Mouse (Mus musculus) regulatory T cell (primary cell): ENCODE measurements around the gene Creld1.

Source experiments
- in situ Hi-C: fragments of 300-600 bp; cut with MboI, MseI; formaldehyde crosslinking; loops from one replicate; pipeline ENCODE4 v1.15.1; 2025; ENCODE audit warnings: high pct_unique_total_duplicates

Creld1 gene

DNA sequence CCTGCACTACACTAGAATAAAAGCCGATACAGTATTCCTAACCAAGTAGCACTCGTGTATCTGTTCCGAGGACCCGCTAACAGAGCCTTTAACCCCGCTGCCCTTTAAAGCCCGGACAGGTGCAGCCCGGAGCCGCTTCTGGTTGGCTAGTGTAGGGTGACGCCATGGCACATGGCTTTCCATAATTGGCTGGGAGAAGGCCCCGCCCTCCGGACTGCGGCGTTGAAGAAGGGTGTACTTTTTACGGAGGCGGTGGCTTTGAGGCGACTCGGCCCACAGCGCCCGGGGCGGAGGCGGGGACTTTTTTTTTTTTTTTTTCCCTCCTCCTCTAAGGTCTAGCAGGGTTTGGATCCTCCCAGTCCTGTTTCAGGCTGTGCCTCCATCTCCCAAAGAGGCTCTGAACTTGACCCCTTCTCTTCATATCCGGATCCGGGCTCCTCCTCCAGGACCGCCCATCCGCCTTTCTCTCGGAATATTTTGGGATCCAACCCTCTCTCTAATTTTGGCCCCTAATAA lies at the start of gene Creld1:
Gene Creld1, plus strand, starts transcription at position 198 of the 516 bp plus-strand sequence.
- in situ Hi-C loops, result no loop called here

DNA sequence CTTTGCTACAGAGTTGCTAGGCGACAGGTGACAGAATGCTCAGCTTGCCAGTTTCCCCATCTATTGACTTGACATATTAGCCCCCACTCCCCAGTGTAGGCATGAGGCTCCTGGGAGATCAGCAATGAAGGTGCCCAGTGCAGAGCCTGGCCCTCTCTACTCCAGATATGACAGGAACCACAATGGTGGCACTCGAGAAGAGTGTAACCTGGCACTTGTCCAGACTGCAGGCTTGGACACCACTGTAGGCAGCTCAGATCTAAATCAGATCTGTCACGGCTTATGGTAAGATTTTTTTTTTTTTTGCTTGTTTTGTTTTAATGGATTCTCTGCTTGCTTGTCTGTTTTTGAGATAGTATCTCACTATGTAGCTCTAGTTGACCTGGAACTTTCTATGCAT lies 49.4 kb upstream of the Creld1 start:
- in situ Hi-C loops, result no loop called here

DNA sequence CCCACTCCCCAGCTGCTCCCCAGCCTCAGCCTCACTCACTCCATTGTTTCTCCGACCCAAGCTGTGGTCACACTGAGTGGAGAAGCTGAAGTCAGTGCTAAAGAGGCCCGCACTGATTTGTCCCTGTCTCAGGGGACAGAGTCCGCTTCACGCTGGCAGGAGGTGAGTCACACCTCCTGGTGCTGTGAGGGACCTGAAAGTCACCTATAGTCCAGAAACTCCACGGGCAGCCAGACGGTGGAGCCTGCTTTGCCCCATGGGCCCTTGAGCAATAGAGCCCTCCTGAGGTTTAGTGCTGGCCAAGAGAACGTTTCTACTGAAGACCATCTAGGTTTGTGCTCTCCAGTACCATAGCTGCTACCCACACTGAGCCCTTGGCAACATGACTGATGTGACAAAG lies 48.4 kb upstream of the Creld1 start:
- in situ Hi-C loops, result no loop called here

DNA sequence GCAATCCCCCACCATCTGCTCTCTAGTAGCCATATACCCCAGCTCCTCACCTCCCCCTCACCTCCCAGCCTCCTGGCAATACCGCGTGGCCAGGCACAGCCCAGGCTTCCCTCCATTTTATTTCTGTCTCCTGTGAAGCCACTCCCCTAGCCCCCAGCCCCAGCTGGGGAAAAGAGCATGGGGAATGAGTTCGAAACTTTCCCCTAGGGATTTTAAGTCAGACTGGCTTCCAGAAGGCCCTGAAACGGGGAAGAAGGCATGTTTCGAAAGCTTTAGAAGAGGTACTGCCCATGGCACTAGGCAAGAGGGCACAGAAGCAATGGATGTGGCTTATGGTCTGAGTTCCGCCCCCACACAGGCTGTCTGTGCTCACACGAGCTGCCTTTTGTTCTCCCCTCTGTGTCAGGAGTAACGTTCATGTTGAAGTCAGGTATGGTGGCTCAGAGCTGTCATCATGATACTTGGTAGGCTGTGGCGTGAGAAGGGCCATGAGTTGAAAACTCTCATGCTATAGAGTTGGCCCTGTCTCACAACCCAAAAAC lies 47.4 kb upstream of the Creld1 start, which contains the start of gene Cidec:
Gene Cidec, minus strand, starts transcription at position 97 of the 542 bp plus-strand sequence.
- in situ Hi-C loops, result no loop called here

DNA sequence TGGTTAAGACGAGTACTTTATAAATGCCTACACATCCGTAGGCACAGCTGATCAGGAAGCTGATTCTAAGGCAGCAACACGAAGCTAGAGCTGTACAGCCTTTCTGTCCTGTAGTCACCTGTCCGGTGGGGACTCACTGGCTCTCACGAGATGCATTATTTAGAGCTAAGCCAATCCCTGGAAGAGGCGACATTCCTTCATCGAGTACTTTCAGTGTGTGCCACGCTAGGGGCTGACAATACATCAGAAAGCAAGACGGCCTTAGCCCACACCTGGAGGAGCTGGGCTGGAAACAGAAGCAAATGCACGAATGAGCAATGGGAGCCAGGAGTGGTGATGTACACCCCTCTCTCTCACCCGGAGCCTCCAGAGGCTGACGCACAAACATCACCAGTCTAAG lies 46.0 kb upstream of the Creld1 start:
- in situ Hi-C loops, result no loop called here

DNA sequence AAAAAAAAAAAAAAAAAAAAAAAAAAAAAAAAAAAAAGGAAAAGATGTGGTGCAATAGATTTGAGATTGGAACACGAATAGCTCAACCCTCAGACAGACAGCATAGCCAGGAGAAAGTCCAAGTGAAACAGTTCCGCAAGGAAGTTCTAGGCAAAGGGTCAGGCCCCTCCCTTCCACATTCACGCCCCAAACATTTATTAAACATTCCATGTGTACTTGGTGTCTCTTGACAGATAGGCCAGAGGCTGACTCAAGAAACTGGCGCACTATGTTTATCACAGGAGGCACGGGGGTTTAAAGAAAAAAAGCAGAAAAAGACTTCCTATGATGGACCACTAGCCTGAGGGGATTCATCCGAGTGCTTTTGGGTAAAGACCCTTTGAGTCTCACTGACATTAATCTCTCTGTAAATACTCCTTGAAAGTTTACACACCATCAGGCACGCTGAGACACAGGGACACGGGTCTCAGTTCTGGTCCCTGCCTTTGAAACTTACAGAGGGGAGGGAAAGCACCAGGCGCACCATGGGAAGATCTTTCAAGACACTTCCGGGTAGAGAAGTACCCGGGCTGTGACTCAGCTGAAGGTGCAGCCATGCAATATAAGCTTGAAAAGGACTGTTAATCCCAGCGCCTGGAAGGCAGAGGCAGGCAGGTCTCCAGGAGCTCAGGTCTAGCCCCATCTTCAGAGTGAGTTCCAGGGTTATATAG lies 44.2 kb upstream of the Creld1 start:
- in situ Hi-C loops, result no loop called here

DNA sequence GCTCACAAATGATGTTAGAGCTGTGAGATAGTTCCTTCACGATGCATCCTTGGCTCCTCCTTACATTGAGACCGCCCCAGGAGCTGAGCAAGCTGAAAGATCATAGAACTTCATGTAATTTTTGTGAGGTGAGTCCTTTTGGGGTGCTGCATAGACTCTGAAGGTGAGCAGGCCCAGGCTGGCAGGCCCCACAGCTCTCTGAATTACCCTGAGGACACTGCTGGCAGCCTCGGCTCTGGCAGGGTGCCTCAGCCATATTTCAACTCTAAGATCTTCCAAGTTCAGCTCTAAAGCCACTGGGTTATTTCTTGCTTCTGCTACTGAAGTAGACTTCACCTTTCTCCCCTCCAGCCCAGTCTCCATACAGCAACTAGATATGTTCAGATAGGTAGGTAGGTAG lies 42.4 kb upstream of the Creld1 start:
- in situ Hi-C loops, result no loop called here

DNA sequence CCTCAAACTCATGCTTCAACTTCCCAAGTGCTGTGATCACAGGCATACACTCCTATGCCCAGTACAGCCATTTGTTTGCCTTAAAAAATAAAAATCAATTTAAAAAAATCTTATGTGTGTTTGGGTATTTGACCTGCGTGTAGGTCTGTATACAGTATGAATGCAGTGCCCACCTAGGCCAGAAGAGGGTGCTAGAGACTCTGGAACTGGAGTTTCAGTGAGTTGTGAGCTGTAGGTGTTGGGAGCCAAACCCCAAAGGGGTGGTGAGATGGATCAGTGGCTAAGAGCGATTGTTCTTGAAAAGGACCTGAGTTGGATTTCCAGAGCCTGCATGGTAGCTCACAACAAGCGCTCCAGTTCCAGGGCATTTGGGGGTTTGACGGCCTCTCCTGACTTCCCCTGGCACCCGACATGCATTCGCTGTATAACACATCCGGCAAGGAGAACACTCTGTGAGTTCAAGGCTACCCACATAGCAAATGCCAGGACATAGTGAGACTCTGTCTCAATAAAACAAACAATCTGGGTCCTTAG lies 41.9 kb upstream of the Creld1 start:
- in situ Hi-C loops, result no loop called here

DNA sequence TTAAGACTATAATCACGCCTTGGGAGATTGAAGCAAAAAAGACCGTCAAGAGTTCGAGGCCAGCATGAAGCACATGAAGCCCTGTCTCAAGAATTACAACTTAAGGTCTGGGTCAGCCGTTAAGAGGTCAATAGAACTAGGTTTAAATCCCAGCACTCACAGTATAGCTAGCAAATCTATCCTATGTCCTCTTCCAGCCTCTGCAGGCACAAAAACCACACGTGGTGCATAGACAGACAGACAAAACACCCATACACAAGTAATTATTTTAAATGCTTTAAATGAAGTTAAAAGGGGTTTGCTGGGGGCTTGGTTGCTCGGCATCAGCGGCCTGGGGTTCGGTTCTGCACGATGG lies 41.0 kb upstream of the Creld1 start:
- in situ Hi-C loops, result no loop called here

DNA sequence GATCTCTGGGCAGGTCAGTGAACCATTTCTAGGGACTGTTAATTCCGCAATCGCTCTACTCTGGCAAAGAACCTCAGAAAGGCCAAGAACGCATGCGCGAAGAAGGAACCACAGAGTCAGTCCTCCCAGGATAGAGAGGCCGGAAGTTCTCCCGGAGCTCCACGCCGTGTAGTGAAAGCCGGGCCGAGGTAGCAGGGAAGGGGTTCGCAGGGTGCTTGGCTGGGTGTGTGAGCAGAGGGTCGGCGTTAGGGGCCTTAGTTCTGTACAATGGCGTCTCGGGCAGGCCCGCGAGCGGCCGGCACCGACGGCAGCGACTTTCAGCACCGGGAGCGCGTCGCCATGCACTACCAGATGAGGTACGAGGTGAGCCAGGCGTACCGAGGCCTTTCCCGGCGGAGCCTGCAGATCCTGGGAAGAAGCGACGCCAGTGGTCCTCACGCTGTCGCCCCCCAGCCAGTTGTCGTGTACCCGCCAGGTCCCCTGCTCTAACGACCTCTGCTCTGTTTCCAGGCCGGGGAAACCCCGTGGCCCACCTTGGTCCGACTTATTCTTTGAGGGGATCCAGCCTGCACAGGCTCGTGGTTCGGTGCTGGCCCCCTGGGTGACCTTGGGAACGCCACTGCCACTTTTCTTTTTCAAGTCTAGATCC lies 40.5 kb upstream of the Creld1 start, which contains the start of gene Jagn1:
Gene Jagn1, plus strand, starts transcription at position 128 of the 649 bp plus-strand sequence.
- in situ Hi-C loops, result no loop called here

DNA sequence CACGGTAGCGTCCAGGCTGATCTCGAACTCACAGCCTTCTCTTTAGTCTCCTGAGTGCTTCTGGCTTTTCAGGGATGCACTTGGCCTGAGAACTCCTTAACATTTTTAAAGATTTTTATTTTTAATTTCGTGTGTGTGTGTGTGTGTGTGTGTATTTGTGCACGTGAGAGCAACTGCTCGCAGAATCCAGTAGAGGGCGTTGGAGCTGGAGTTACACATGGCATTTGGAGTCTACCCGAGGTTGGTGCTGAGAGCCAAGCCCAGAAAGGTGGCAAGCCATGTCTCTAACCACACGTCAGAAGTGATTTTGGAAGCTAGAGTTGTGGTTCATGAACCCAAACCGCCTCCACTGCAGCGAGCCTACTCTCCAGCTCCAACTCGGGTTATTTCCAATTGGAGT lies 40.0 kb upstream of the Creld1 start:
- in situ Hi-C loops, result no loop called here

DNA sequence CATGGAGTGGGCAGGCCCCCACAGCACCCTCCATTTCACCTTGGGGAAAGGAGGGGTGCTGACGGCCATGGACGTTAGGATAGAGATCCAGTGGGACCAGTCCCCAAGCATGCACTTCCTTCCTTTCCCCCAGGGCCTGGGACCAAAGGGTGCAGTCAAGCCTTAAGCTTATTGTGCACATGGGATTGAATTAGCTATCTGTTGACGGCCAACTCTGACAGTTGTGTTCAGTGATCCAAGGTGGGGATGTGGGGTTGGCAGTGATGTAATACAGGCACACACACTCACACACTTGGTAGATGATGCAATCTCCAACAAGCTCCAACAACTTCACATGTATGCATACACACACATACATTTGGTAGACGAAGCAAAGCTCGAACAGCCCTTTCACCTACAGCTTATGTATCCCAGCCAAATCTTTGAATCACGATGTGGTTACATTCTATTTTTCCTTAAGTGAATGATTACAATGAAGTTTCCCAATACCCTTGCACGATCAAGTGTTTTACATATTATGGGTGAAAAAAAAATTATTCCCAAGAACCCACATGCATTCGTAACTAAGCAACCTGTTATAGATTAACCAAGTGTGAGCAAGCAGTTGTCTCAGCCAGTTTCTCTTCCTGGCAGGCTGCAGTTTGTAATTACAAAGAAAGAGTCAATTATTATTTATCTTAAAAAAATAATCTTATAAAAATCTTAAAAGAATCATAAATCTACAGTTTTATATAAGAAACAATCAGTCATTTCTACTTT lies 38.7 kb upstream of the Creld1 start:
- in situ Hi-C loops, result no loop called here

DNA sequence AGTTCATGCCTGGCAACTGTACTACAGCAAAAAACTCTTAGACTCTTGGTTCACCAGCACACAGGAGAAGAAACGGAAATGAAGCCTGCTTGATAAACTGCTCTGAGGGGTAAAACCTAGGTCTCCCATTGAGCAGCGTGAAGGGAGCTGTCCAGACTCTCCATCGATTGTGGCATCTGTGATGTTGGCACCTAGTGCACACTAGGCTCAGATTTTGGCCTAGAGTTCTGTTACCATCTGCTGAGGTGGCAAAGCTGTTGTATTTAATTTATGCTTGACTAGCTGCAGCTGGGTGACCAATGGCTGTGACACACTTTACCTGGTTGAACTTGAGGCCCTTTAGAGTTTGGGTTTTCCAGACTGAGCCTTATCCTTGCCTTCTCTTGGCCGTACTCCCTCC lies 35.5 kb upstream of the Creld1 start:
- in situ Hi-C loops, result loop anchor here (5.0 kb wide), 1 partner anchor 45 kb away; no protein-coding TSS in a partner anchor

DNA sequence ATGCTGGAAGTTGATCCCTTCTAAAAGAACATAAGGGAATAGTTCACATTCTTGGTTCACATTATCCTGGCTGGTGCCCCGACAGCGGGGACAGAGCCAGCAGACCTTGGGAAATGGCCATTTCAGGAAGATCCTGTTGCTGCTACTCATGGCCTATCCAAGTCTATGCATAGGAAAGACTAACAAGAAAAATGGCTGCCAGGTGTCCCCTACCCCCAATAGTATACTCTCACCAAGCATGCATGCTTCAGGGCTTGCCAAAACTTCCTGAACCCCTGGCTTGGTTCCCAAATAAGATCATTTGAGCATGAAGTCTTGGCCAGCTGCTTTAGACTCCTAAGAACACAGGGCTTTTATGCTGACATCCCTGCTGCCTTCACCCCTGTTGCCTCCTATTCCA lies 31.3 kb upstream of the Creld1 start:
- in situ Hi-C loops, result no loop called here

DNA sequence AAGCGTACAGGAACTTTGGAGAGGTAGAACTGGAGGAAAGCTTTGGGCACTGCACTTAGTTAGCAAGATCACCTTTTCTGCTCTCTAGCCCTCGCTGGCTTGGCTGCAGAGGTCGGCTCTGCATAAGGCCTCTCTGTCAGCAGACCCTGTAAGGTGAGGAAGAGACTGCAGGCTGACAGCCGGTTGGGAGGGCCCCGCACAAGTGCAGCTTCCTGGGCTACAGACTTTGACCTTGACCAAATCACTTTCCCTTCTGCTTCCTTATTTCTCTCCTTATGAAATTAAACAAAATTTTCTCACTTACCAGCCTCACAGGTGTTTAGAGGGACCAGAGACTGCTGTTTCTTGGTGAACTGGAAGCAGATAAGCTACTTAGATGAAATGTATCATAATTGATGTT lies 28.1 kb upstream of the Creld1 start:
- in situ Hi-C loops, result no loop called here

DNA sequence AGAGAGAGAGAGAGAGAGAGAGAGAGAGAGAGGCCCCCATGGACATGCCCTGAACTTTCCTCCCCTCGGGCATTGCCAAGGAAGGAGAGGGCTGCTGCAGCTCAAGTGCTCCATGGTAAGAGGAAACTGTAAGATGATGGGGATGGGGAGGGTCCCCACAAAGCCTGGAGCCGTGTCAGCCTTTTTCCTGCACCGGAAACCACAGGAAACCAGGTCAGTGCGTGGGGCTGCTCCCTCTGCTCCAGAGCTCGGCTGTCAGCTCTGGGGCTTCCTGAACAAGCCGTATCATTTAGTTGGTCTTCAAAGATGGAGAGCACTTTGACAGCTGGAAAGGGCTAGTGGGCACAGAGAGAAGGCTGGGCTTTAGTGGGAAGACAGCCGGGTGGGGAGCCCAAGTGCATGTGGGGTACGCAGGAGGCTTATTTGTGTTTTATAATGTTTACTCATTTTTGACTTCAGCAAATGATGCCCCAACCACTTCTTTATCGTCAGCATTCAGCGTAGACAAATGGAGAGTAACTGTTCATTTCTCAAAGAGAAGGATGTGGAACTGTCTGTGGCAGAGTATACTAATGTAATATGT lies 25.1 kb upstream of the Creld1 start, which contains the start of gene Il17re:
Gene Il17re, plus strand, starts transcription at position 533 of the 583 bp plus-strand sequence.
- in situ Hi-C loops, result no loop called here

DNA sequence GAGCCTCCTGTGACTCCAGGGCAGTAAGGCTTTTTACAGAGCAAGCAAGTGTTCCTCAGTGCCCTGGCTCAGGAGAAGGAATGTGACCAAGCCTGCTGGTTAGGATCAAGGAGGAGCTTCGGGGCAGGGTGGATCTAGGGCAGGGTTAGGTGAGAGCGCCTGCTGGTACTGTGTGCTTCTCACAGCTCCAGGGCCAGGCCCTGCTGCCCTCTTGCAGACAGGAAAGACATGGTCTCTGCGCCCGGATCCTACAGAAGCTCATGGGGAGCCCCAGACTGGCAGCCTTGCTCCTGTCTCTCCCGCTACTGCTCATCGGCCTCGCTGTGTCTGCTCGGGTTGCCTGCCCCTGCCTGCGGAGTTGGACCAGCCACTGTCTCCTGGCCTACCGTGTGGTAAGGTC lies 24.5 kb upstream of the Creld1 start:
- in situ Hi-C loops, result no loop called here

DNA sequence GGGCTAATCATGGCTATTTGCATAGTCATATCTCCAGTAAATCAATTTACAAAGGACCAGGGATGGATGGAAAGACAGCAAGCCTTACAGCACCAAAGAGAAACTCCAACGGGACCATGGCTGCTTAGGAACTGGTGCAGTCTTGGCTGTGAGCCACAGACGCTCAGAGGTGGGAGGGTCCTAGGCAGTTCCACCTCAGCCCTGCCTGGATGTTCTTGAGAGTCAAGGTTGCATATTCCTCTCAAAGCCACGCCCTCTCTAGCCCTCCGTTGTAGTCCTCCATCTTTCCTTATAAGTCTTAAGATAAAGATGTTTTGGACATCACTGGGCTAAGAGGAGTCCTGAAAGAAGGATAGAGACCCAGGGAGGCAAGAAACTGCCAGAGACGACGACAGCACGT lies 19.1 kb upstream of the Creld1 start:
- in situ Hi-C loops, result no loop called here

DNA sequence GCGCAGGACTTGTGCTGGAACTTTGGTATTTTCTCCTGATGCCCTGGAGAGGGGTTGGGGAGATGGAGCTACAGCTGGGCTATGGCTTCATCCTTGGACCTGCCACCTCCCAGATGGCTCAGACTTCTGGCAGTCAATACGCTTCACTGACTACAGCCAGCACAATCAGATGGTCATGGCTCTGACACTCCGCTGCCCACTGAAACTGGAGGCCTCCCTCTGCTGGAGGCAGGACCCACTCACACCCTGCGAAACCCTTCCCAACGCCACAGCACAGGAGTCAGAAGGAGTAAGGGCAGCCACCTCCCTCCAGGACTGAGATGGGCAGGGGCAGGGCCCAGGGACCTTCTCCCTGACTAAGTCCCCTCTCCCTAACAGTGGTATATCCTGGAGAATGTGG lies 17.5 kb upstream of the Creld1 start:
- in situ Hi-C loops, result no loop called here

DNA sequence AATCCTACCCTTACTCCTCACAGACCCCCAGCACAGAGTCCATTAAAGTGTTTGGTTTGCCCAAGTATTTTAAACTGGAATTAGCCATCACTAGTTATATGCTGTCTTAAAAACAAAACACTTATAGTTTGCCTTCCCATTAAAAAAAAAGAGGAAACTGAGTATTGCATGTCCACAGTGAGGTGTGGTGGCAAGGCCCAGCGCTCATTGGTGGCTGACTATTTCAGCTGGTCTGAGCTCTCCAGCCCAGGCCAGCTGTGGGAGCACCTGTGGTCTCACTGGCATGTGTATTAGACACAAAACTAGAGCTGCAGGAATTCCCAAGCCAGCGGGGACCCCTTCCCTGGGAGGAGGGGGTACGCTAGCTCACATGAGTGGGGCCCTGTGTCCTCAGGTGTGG lies 14.6 kb upstream of the Creld1 start:
- in situ Hi-C loops, result no loop called here

DNA sequence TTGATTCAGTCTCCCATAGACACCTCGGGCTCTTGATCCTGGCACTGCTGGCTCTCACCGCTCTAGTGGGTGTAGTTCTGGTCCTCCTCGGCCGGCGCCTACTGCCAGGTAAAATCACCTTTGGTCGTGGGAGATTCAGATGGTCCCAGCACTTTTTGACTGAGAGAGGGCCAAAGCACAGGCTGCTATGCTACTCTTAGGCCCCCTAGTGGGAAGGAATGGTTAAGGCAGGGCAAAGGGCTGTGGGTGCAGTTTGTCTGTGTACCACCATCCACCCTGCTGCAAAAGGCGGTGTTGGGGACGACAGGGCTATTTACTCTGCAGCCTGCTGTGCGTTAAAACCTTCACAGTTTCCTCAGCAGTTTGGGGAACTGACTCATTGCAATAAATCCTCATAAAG lies 14.1 kb upstream of the Creld1 start:
- in situ Hi-C loops, result no loop called here
